Mouse (Mus musculus) cortical plate, adult 2 months (tissue): ENCODE data around the gene Taf1c.

Source experiments
- CTCF ChIP-seq: fragments of 200-500 bp; IDR thresholded peaks from 2 replicates; pipeline ENCODE4 v1.5.1; 2011; ENCODE audit warnings: mild to moderate bottlenecking, control low read depth, low read length; ENCODE audit not compliant: insufficient read depth; ENCODE audit errors: extremely low read depth
- POLR2A ChIP-seq: fragments of 200-500 bp; IDR thresholded peaks from 2 replicates; pipeline ENCODE4 v1.6.1; 2011; ENCODE audit warnings: mild to moderate bottlenecking, low read length, control low read depth; ENCODE audit not compliant: insufficient read depth; ENCODE audit errors: extremely low read depth

DNA sequence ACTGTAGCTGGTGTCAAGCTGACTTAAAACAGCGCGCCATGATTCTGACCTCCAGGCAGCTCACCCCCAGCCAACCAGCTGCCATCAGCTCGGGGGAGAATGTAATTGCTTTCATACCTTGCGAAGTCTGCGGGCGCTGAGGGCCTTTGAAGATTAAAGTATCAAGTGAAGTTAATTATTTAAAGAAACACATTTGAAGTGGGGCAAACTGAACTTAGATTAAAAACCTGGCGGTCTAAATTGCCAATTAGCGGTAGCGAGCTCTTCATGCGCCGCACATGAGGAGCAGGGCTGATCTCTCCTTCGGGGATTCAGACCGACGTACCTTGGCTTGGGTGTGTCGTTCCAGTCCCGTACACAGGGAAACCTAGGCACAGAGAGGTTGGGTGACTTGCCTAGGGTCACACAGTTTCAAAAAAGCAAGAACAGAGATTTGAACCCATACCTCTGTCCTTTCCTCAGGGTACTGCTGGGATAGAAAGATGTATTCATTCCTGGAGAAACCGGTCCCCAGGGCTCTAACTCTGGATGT, 39.5 kb upstream of the Taf1c start:
- TF ChIP-seq CTCF = no peak
- no peak for TF ChIP-seq POLR2A
